Mouse (Mus musculus): ENCODE data around the gene Ube2d2b. TPM values are rescaled to one million over a fixed set of nuclear protein-coding genes. Genes with fewer than 3 reads are reported as not detected.

Gene Ube2d2b
- polyA plus RNA-seq, 1 experiment from 2014 or later = not detected

- DNase-seq (ENCODE audit: low spot score, missing footprints) (peak; percentile 96), ATAC-seq (ENCODE audit: low FRiP score) (no peak; the same call in none of the 2 replicates)
- Histone ChIP-seq H3K4me3 (ENCODE audit: low read depth, low read length) (peak overlapping the region; percentile 73), H3K36me3 (ENCODE audit: control insufficient read depth, insufficient read depth, low read length) (no peaks in the 10 kb centered on the region), H3K27ac (ENCODE audit: low read depth, low read length) (peak overlapping the region; percentile 91), H3K27me3 (ENCODE audit: control insufficient read depth, insufficient read depth, low read length) (no peaks in the 10 kb centered on the region; the same call in 1 of the 2 replicates), H3K9ac (ENCODE audit: low read length) (peak overlapping the region; percentile 77), H3K4me1 (ENCODE audit: control insufficient read depth, insufficient read depth, low read length) (0 out of 2 replicates have a peak, but pooled peaks cover 2% of the 10 kb centered on the region), H3K9me3 (ENCODE audit: control insufficient read depth, low read length) (no peaks in the 10 kb centered on the region), H3K4me2 (peak overlapping the region; percentile 72)
- under 1% methylated on average over 76 of the region's 82 CpGs for WGBS
Observed at GRCm38 (mm10) chr5:107867970-107868904, 38.3 kb downstream of the Ube2d2b start.

DNA sequence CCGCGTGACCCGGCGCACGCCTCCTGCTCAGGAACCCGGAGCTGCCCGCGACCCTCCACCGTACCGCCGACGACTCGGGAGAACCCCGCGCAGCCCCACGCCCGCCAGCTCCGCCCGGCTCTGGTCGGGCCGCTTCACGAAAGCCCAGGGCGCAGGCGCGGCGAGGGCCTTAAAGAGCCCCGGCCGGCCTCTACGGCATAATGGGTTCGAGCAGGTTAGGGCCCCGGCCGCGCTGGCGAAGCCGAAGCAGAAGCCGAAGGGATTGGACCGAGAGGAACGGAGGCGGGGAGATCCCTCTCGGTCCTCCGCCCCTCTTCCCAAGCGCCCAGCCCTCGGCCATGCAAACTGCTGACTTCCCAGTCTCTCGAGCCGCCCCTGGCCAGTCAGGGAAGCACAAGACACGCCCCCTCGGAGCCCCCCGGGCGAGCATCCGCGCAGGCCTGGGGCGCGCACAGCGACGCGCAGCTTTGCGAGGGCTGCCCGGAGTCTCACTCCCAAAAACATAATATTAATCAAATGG lies 39.1 kb downstream of the Ube2d2b start:
- no peaks in the 10 kb centered on the region; the same call in 1 of the 2 replicates for H3K27me3 ChIP-seq (ENCODE audit: control insufficient read depth, insufficient read depth, low read length)
- peak; percentile 98 for DNase-seq (ENCODE audit: low spot score, missing footprints)
- ATAC-seq (ENCODE audit: low FRiP score) = peak; percentile 99
- under 1% methylated on average over 58 of the region's 58 CpGs for WGBS
- 0 out of 2 replicates have a peak, but pooled peaks cover 2% of the 10 kb centered on the region for H3K4me1 ChIP-seq (ENCODE audit: control insufficient read depth, insufficient read depth, low read length)
- peak overlapping the region; percentile 91 for H3K27ac ChIP-seq (ENCODE audit: low read depth, low read length)
- peak overlapping the region; percentile 73 for H3K4me3 ChIP-seq (ENCODE audit: low read depth, low read length)
- no peaks in the 10 kb centered on the region for H3K36me3 ChIP-seq (ENCODE audit: control insufficient read depth, insufficient read depth, low read length)
- peak overlapping the region; percentile 72 for H3K4me2 ChIP-seq
- H3K9ac ChIP-seq (ENCODE audit: low read length) = peak overlapping the region; percentile 77
- no peaks in the 10 kb centered on the region for H3K9me3 ChIP-seq (ENCODE audit: control insufficient read depth, low read length)

DNA sequence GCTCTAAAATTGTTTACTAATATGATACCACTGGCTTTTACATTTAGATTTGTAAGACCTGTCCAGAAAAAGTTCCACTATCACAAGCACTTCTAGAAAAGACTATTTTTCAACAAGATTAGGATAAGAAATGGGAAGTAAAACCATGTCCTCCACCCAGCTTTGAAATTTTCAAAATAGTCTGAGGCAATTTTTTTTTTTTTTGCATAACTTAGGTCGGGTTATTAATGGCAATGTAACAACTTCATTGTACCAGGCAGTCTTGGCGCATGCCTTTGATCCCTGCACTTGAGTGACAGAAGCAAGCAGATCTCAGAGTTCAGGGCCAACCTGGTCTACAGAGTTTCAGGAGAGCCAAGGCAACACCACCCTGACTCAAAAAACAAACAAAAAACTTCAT lies 39.8 kb downstream of the Ube2d2b start:
- ATAC-seq (ENCODE audit: low FRiP score) (no peak), DNase-seq (ENCODE audit: low spot score, missing footprints) (no peak)
- Histone ChIP-seq H3K9ac (ENCODE audit: low read length) (no peak overlapping the region), H3K36me3 (ENCODE audit: control insufficient read depth, insufficient read depth, low read length) (no peaks in the 10 kb centered on the region), H3K27ac (ENCODE audit: low read depth, low read length) (no peak overlapping the region), H3K4me2 (no peak overlapping the region), H3K4me3 (ENCODE audit: low read depth, low read length) (no peak overlapping the region), H3K9me3 (ENCODE audit: control insufficient read depth, low read length) (no peaks in the 10 kb centered on the region), H3K27me3 (ENCODE audit: control insufficient read depth, insufficient read depth, low read length) (no peaks in the 10 kb centered on the region; the same call in 1 of the 2 replicates), H3K4me1 (ENCODE audit: control insufficient read depth, insufficient read depth, low read length) (0 out of 2 replicates have a peak, but pooled peaks cover 2% of the 10 kb centered on the region)
- WGBS = 73% methylated on average over 2 of the region's 2 CpGs

- ATAC-seq (ENCODE audit: low FRiP score) (no peak), DNase-seq (ENCODE audit: low spot score, missing footprints) (no peak)
- Histone ChIP-seq H3K4me3 (ENCODE audit: low read depth, low read length) (no peak overlapping the region), H3K36me3 (ENCODE audit: control insufficient read depth, insufficient read depth, low read length) (no peaks in the 10 kb centered on the region), H3K9me3 (ENCODE audit: control insufficient read depth, low read length) (no peaks in the 10 kb centered on the region), H3K27me3 (ENCODE audit: control insufficient read depth, insufficient read depth, low read length) (no peaks in the 10 kb centered on the region; the same call in 1 of the 2 replicates), H3K9ac (ENCODE audit: low read length) (no peak overlapping the region), H3K4me2 (no peak overlapping the region), H3K27ac (ENCODE audit: low read depth, low read length) (no peak overlapping the region; the same call in 1 of the 2 replicates), H3K4me1 (ENCODE audit: control insufficient read depth, insufficient read depth, low read length) (no peaks in the 10 kb centered on the region)
- 94% methylated on average over 6 of the region's 6 CpGs for WGBS
Observed at GRCm38 (mm10) chr5:107873330-107873729, 43.4 kb downstream of the Ube2d2b start.

- DNase-seq (ENCODE audit: low spot score, missing footprints) = no peak
- Histone ChIP-seq H3K4me3 (ENCODE audit: low read depth, low read length) (no peak overlapping the region), H3K4me1 (ENCODE audit: control insufficient read depth, insufficient read depth, low read length) (no peaks in the 10 kb centered on the region), H3K27me3 (ENCODE audit: control insufficient read depth, insufficient read depth, low read length) (no peaks in the 10 kb centered on the region; the same call in 1 of the 2 replicates), H3K9ac (ENCODE audit: low read length) (no peak overlapping the region), H3K9me3 (ENCODE audit: control insufficient read depth, low read length) (no peaks in the 10 kb centered on the region), H3K27ac (ENCODE audit: low read depth, low read length) (no peak overlapping the region; the same call in 1 of the 2 replicates), H3K36me3 (ENCODE audit: control insufficient read depth, insufficient read depth, low read length) (no peaks in the 10 kb centered on the region), H3K4me2 (no peak overlapping the region)
- WGBS = 78% methylated on average over 7 of the region's 7 CpGs
- no peak for ATAC-seq (ENCODE audit: low FRiP score)
Observed at GRCm38 (mm10) chr5:107873886-107874302, 44.0 kb downstream of the Ube2d2b start.

- no peak within 1 kb of the TSS for H3K4me3 ChIP-seq (ENCODE audit: low read depth, low read length)
- H3K9ac ChIP-seq (ENCODE audit: low read length) = no peak within 1 kb of the TSS
- no peaks in the 10 kb centered on the region for H3K9me3 ChIP-seq (ENCODE audit: control insufficient read depth, low read length)
- no peak for DNase-seq (ENCODE audit: low spot score, missing footprints)
- ATAC-seq (ENCODE audit: low FRiP score) = no peak
- H3K4me2 ChIP-seq = no peak within 1 kb of the TSS
- no peaks in the 10 kb centered on the region for H3K36me3 ChIP-seq (ENCODE audit: control insufficient read depth, insufficient read depth, low read length)
- H3K4me1 ChIP-seq (ENCODE audit: control insufficient read depth, insufficient read depth, low read length) = no peaks in the 10 kb centered on the region
- H3K27me3 ChIP-seq (ENCODE audit: control insufficient read depth, insufficient read depth, low read length) = no peaks in the 10 kb centered on the region; the same call in 1 of the 2 replicates
- 47% methylated on average over 4 of the region's 4 CpGs for WGBS
- H3K27ac ChIP-seq (ENCODE audit: low read depth, low read length) = no peak within 1 kb of the TSS
Observed at GRCm38 (mm10) chr5:107874561-107875260, 44.8 kb downstream of the Ube2d2b start, which contains the start of gene Evi5. TSS of gene Evi5 (minus strand) at chr5:107875107.

DNA sequence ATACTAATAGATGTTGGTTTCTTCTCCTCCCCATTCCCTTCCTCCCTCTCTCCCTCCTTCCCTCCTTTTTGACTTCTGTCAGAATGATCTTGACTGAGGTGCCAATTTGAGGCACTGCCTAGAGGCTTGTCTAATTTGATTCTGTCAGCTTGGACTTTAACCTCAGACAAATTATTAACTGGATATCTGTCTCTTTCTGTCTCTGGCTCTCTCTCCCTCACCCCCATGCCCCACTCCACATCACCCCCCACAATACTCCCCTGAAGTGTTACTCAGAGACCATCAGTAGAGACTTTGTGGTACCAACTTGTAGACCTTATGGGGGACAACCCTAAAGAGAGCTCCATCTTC lies 45.3 kb downstream of the Ube2d2b start:
- DNase-seq (ENCODE audit: low spot score, missing footprints) (no peak), ATAC-seq (ENCODE audit: low FRiP score) (no peak)
- Histone ChIP-seq H3K4me3 (ENCODE audit: low read depth, low read length) (no peak overlapping the region), H3K9me3 (ENCODE audit: control insufficient read depth, low read length) (no peaks in the 10 kb centered on the region), H3K9ac (ENCODE audit: low read length) (no peak overlapping the region), H3K4me1 (ENCODE audit: control insufficient read depth, insufficient read depth, low read length) (no peaks in the 10 kb centered on the region), H3K27me3 (ENCODE audit: control insufficient read depth, insufficient read depth, low read length) (no peaks in the 10 kb centered on the region; the same call in 1 of the 2 replicates), H3K27ac (ENCODE audit: low read depth, low read length) (no peak overlapping the region), H3K4me2 (no peak overlapping the region), H3K36me3 (ENCODE audit: control insufficient read depth, insufficient read depth, low read length) (no peaks in the 10 kb centered on the region)

DNA sequence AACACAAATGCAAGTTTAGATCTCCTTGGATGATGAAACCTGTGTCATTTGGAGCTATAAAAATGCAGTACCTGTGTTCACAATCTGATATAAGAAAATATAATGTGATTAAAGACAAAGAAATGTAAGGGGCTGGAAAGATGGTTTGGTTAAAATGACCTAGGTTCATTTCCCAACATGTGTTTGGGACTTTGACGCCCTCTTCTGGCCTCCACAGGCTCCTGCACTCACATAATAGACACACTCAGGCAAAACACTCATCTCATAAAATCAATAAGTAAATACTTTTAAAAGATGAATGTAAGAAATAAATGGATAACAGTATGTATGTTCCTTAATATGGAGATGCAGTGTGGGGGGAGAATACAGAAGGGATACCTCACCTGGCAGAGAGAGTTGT lies 47.2 kb downstream of the Ube2d2b start:
- WGBS = 91% methylated on average over 1 of the region's 1 CpGs
- DNase-seq (ENCODE audit: low spot score, missing footprints) = no peak
- ATAC-seq (ENCODE audit: low FRiP score) = no peak

More for the DNA sequence above, 47.2 kb downstream of the Ube2d2b start:
- no peak overlapping the region for H3K4me3 ChIP-seq (ENCODE audit: low read depth, low read length)
- H3K4me1 ChIP-seq (ENCODE audit: control insufficient read depth, insufficient read depth, low read length) = no peaks in the 10 kb centered on the region
- no peaks in the 10 kb centered on the region for H3K27me3 ChIP-seq (ENCODE audit: control insufficient read depth, insufficient read depth, low read length)
- no peak overlapping the region for H3K9ac ChIP-seq (ENCODE audit: low read length)
- H3K9me3 ChIP-seq (ENCODE audit: control insufficient read depth, low read length) = no peaks in the 10 kb centered on the region
- no peak overlapping the region for H3K27ac ChIP-seq (ENCODE audit: low read depth, low read length)
- no peak overlapping the region for H3K4me2 ChIP-seq
- no peaks in the 10 kb centered on the region for H3K36me3 ChIP-seq (ENCODE audit: control insufficient read depth, insufficient read depth, low read length)
